Mouse (Mus musculus) embryonic stem cell, embryonic (primary cell): ENCODE data around the gene Folr1.

Experiments
- CTCF ChIA-PET, 4 experiments: fragments of 300-600 bp in 2 of 4; fragments of 350-600 bp in 2 of 4; sonication (Branson Sonifier 250); formaldehyde crosslinking; loops; one replicate each; lab custom pipeline; 2022; ENCODE audit warnings: inconsistent platforms in 2 of 4; lab: Charles Lee
- POLR2A ChIA-PET, 4 experiments: fragments of 300-600 bp in 2 of 4; fragments of 350-600 bp in 2 of 4; sonication (Branson Sonifier 250); formaldehyde crosslinking; loops; one replicate each; lab custom pipeline; 2022; ENCODE audit warnings: antibody characterized with exemption in 4 of 4, inconsistent platforms in 1 of 4; lab: Charles Lee

Folr1 gene

DNA sequence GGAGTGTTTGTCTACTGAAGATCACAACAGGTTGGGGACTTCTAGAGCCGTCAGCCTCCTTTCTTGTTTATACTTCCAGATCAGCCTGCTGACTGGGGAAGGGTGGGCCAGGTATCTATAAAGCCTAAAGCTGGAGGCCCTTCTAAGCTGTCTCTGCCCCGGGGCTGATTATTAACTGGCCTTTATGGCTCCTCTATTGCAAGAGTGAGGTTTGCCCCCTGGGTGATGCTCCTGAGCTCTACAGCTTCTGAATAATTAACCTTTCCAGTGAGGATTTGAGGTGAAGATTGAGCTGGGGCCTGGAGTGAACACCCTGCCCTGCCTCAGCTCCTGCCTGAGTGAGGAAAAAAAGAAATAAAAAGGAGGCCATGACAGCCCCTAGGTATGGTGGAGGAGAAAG is at the start of gene Folr1:
Folr1 (minus strand) TSS at position 160 of the 400 bp plus-strand sequence.
- POLR2A ChIA-PET = interaction anchor here in 3 of 4 experiments (0.5 to 14.3 kb wide), 22 partner anchors 10 to 208 kb away, joined by 3 to 186 read pairs (median 4); partner anchors contain the start of genes Inppl1 (in 2 of the 3), Clpb (in 1 of the 3), Phox2a (in 1 of the 3) and Xntrpc (in 1 of the 3)
- CTCF ChIA-PET = interaction anchor here in 2 of 4 experiments (0.6 to 0.9 kb wide), 3 partner anchors 12 to 388 kb away, joined by 3 to 6 read pairs (median 3); no protein-coding TSS in a partner anchor

GRCm38 (mm10) chr7:101918071-101918470 is 47.5 kb upstream of the Folr1 start:
- CTCF ChIA-PET = interaction anchor here (0.6 to 2.3 kb wide), 27 partner anchors 8 to 1298 kb away, joined by 3 to 12 read pairs (median 3); partner anchors contain the start of gene Clpb (in 1 of the 4)

DNA sequence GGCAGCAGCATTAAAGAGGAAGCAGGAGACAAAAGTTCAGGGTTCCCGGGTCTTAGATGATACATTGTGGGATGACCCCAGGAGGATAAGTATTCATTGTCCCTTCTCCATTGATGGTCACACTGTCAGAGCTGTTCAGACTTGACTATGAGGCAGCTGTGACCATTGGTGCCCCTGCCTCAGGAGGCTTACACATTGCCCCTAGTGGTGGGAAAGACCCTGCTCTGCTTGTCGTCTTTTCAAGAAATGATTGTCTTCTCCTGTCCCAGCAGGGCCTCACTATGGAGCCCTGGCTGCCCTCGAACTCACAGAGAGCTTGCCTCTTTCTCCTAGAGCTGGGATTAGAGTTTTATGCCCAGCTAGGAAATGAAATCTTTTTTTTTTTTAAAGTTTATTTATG is 41.4 kb upstream of the Folr1 start:
- POLR2A ChIA-PET = interaction anchor here in 2 of 4 experiments (1.1 to 14.2 kb wide), 10 partner anchors 11 to 248 kb away, joined by 3 to 105 read pairs (median 4); partner anchors contain the start of genes Anapc15 (in 1 of the 2), Clpb (in 1 of the 2) and Inppl1 (in 1 of the 2)
- CTCF ChIA-PET = interaction anchor here in 3 of 4 experiments (0.6 to 1.4 kb wide), 8 partner anchors 11 to 258 kb away, joined by 3 to 6 read pairs (median 3); no protein-coding TSS in a partner anchor

More at GRCm38 (mm10) chr7:101918071-101918470, 47.5 kb upstream of the Folr1 start:
- POLR2A ChIA-PET = interaction anchor here in 2 of 4 experiments (0.6 to 14.2 kb wide), 18 partner anchors 9 to 116 kb away, joined by 3 to 105 read pairs (median 4); partner anchors contain the start of genes Lamtor1 (in 2 of the 2), Tomt (in 2 of the 2), Anapc15 (in 1 of the 2) and Lrrc51 (in 1 of the 2)

DNA sequence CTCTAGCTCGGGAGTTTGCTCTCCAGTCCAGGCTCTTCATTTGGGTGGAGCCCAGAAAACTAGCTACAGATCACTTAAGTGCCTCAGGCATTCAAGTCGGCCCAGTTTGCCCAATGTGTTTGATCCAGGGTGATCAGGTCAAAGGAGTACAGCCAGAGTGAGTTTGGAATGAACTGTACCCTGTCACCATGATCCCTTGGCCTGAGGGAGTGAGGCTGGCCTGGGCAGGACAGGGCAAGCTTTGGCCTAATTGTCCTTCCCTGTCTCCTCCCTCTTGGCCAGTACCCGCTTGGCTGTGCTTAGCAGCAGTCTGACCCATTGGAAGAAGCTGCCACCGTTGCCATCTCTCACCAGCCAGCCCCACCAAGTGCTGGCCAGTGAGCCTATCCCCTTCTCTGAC is 39.5 kb upstream of the Folr1 start:
- POLR2A ChIA-PET = interaction anchor here in 1 of 4 experiments (0.8 to 14.2 kb wide), 7 partner anchors 8 to 156 kb away, joined by 3 to 105 read pairs (median 6); partner anchors contain the start of genes Folr1 and Xntrpc
- CTCF ChIA-PET = interaction anchor here in 2 of 4 experiments (0.8 to 1.0 kb wide), 2 partner anchors 10 to 243 kb away, joined by 3 read pairs; no protein-coding TSS in a partner anchor

- CTCF ChIA-PET = interaction anchor here in 3 of 4 experiments (0.6 to 0.8 kb wide), 3 partner anchors 11 to 245 kb away, joined by 3 to 4 read pairs (median 3); partner anchors contain the start of genes Clpb (in 1 of the 3) and Inppl1 (in 1 of the 3)
- POLR2A ChIA-PET = interaction anchor here (0.7 to 14.2 kb wide), 12 partner anchors 10 to 71 kb away, joined by 3 to 105 read pairs (median 4); partner anchors contain the start of genes Anapc15 (in 1 of the 4) and Folr1 (in 1 of the 4)
Measured at GRCm38 (mm10) chr7:101908367-101908766, 37.8 kb upstream of the Folr1 start.

DNA sequence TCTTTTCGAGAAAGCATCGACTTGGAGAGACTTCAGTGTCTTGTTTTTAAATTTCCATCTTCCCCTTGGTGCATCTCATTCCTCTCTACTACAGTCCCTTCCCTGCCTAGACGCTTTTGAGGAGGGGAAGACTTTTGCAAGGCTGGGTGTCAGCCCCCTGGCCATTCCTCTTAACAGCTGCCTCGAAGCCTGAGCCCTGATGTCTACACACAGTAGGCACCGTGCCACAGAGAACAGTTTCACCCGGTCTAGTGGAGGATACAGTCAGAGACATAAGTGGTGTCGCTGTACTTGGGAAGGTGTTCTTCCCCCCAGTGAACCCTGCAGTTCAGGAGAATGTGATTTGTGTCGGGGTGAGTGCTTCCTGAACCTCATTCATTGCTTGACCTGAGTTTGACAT is 36.1 kb upstream of the Folr1 start:
- POLR2A ChIA-PET = interaction anchor here (0.6 to 8.8 kb wide), 15 partner anchors 10 to 193 kb away, joined by 3 to 60 read pairs (median 5); partner anchors contain the start of genes Anapc15 (in 1 of the 4) and Inppl1 (in 1 of the 4)

GRCm38 (mm10) chr7:101906287-101906681 is 35.7 kb upstream of the Folr1 start, which contains the start of gene Tomt:
Tomt (minus strand) TSS chr7:101906359.
- ChIA-PET POLR2A (interaction anchor here (0.6 to 8.8 kb wide), 20 partner anchors 9 to 193 kb away, joined by 3 to 60 read pairs (median 4); partner anchors contain the start of gene Inppl1 (in 1 of the 4)), CTCF (interaction anchor here in 1 of 4 experiments (1.5 kb wide), 1 partner anchor 243 kb away, joined by 3 read pairs; the partner anchor contains the start of gene Clpb)

More for the DNA sequence above, 36.1 kb upstream of the Folr1 start:
- CTCF ChIA-PET = interaction anchor here in 1 of 4 experiments (1.5 kb wide), 1 partner anchor 243 kb away, joined by 3 read pairs; the partner anchor contains the start of gene Clpb

- ChIA-PET CTCF (interaction anchor here in 1 of 4 experiments (1.5 kb wide), 1 partner anchor 242 kb away, joined by 3 read pairs; the partner anchor contains the start of gene Clpb), POLR2A (interaction anchor here (0.5 to 8.8 kb wide), 37 partner anchors 9 to 960 kb away, joined by 3 to 60 read pairs (median 4); partner anchors contain the start of genes Inppl1 (in 3 of the 4), Clpb (in 1 of the 4), Folr1 (in 1 of the 4) and Phox2a (in 1 of the 4))
Measured at GRCm38 (mm10) chr7:101905561-101906286, 35.1 kb upstream of the Folr1 start, which contains the start of gene Lamtor1. Lamtor1 (plus strand) TSS chr7:101905904.

DNA sequence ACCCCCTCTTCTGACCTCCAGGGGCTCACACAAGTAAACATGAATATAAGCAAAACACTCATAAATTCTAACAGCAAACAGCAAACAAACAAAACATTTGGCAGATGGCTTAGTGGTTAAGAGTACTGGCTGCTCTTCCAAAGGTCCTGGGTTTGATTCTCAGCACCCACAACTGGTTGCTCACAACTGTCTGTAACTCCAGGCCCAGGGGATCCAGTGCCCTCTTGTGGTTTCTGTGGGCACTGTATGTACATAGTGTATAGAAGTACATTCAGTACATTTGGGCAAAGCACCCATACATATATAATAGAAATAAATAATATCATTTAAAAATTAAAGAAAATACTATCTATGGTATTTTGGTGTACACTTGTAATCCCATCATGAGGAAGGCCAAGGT is 32.3 kb upstream of the Folr1 start:
- POLR2A ChIA-PET = interaction anchor here in 3 of 4 experiments (0.8 to 8.8 kb wide), 6 partner anchors 15 to 71 kb away, joined by 3 to 60 read pairs (median 3); no protein-coding TSS in a partner anchor
- CTCF ChIA-PET = interaction anchor here in 2 of 4 experiments (1.0 to 1.4 kb wide), 2 partner anchors 15 to 52 kb away, joined by 3 to 5 read pairs; no protein-coding TSS in a partner anchor

- POLR2A ChIA-PET = interaction anchor here in 2 of 4 experiments (1.1 to 3.9 kb wide), 2 partner anchors 34 to 70 kb away, joined by 3 to 34 read pairs; no protein-coding TSS in a partner anchor
Measured at GRCm38 (mm10) chr7:101901969-101902368, 31.4 kb upstream of the Folr1 start.

DNA sequence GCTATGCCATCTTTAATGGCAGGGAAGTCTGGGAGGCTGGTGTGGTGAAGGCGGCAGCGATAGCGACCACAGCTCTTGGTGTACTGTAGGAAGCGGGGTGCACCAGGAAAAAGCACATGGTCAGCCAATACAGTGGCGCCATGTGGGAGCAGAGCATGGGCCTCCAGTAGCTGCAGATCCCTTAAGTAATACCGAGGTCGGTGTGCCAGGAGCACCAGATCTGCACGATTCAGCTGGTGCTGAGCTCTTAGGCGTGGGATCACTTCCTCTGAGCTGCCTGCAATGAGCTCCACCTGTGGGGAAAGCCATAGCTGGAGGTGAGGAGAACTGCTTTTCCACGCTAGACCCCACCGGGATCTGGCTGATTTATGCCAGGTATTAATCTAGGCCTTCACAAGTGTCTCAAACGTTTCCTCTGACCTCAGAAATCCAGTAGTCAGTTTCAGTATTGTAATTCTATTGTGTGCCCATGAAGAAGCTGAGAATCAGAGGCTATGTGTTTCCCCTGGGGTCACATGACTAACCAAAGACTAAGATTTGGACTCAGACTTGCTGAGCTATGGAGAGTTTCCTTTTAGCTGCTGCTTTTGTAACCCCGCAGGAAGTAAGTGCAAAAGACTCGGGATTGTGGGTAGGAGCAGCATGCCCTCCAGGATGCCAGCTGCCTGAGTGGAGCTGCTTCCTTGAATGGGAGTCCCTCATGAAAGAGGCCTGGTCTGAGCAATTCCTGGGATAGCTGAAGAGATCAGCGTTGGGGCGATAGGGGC is 29.9 kb upstream of the Folr1 start:
- CTCF ChIA-PET = interaction anchor here in 2 of 4 experiments (0.9 to 1.4 kb wide), 4 partner anchors 10 to 63 kb away, joined by 3 to 6 read pairs (median 3); partner anchors contain the start of gene Inppl1 (in 1 of the 2)
- POLR2A ChIA-PET = interaction anchor here (0.5 to 14.3 kb wide), 21 partner anchors 8 to 350 kb away, joined by 3 to 186 read pairs (median 3); partner anchors contain the start of genes Anapc15 (in 3 of the 4), Clpb (in 1 of the 4), Folr1 (in 1 of the 4) and Inppl1 (in 1 of the 4)

More at GRCm38 (mm10) chr7:101901969-101902368, 31.4 kb upstream of the Folr1 start:
- CTCF ChIA-PET = interaction anchor here in 2 of 4 experiments (1.0 to 1.4 kb wide), 2 partner anchors 16 to 51 kb away, joined by 3 to 5 read pairs; no protein-coding TSS in a partner anchor

GRCm38 (mm10) chr7:101896104-101897066 is 25.8 kb upstream of the Folr1 start:
- CTCF ChIA-PET = interaction anchor here in 3 of 4 experiments (0.6 to 1.7 kb wide), 7 partner anchors 34 to 845 kb away, joined by 3 to 6 read pairs (median 4); partner anchors contain the start of gene Inppl1 (in 1 of the 3)
- POLR2A ChIA-PET = interaction anchor here (0.5 to 14.3 kb wide), 53 partner anchors 8 to 1307 kb away, joined by 3 to 186 read pairs (median 5); partner anchors contain the start of genes Lamtor1 (in 3 of the 4), Tomt (in 3 of the 4), Anapc15 (in 2 of the 4) and Folr1 (in 2 of the 4)

- ChIA-PET POLR2A (interaction anchor here (0.5 to 14.3 kb wide), 28 partner anchors 8 to 1307 kb away, joined by 3 to 186 read pairs (median 6); partner anchors contain the start of genes Anapc15 (in 2 of the 4), Folr1 (in 2 of the 4), Inppl1 (in 2 of the 4) and Lamtor1 (in 2 of the 4)), CTCF (interaction anchor here in 2 of 4 experiments (0.6 to 1.7 kb wide), 5 partner anchors 32 to 844 kb away, joined by 3 to 4 read pairs (median 3); partner anchors contain the start of genes Anapc15 (in 1 of the 2) and Inppl1 (in 1 of the 2))
Measured at GRCm38 (mm10) chr7:101895695-101896094, 25.1 kb upstream of the Folr1 start.

DNA sequence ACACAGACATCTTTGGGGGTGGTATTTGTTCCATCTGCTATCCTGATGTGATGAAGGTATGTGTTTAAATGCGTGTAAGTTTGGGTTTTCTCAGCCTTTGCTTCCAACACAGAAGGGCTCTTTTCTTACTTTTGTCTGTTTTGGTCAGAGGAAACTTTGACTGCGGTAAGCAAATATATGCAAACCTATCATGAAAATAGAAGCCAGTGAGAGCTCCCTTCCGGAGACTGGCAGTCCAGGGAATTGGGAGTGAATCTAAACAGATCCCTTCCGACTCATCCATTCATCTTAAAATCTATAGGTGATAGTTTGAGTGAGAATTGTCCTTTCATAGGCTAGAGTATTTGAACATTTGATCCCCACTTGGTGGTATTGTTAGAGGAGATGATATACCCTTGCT is 17.9 kb upstream of the Folr1 start:
- ChIA-PET CTCF (no interaction called here), POLR2A (interaction anchor here in 3 of 4 experiments (0.6 to 14.3 kb wide), 6 partner anchors 8 to 71 kb away, joined by 3 to 186 read pairs (median 5); partner anchors contain the start of genes Anapc15 (in 1 of the 3) and Folr1 (in 1 of the 3))
